Mouse (Mus musculus): ENCODE measurements around the gene Bin2. TPM values are rescaled to one million over a fixed set of nuclear protein-coding genes. Genes with fewer than 3 reads are reported as not detected.

Gene Bin2
- polyA plus RNA-seq, 1 experiment from 2014 or later: 3.2 TPM

DNA sequence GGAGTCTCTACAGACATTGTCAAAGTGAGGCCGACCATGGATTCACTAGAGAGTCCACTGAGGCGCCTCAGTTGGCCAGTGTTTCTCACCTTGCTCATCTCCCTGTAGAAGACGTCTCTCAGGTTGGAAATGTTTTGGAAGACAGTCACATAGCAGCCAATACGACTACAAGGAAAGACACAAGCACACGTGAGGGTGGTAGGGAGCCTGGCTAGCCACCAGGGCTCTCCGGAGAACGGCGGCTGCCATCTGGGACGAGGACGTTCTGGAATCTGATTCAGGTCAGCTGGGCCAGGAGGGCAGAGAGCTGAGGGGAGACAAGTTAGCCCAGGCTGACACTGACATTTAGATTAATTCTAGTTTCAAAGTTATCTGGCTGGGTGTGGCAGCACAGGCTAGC lies 19.2 kb downstream of the Bin2 start:
- 77% methylated on average over 10 of the region's 10 CpGs for WGBS
- H3K4me2 ChIP-seq: no peak overlapping the region
- no peaks in the 10 kb centered on the region for H3K36me3 ChIP-seq
- H3K9me3 ChIP-seq: no peaks in the 10 kb centered on the region
- no peak overlapping the region for H3K27ac ChIP-seq (replicated peaks)
- no peaks in the 10 kb centered on the region for H3K27me3 ChIP-seq (replicated peaks)
- H3K4me3 ChIP-seq: no peak overlapping the region
- peaks cover 4% of the 10 kb centered on the region; the same call in 1 of the 2 replicates for H3K4me1 ChIP-seq
- no peak for ATAC-seq (ENCODE audit: extremely low read depth, insufficient number of reproducible peaks, low FRiP score, low TSS enrichment)
- H3K9ac ChIP-seq: no peak overlapping the region

DNA sequence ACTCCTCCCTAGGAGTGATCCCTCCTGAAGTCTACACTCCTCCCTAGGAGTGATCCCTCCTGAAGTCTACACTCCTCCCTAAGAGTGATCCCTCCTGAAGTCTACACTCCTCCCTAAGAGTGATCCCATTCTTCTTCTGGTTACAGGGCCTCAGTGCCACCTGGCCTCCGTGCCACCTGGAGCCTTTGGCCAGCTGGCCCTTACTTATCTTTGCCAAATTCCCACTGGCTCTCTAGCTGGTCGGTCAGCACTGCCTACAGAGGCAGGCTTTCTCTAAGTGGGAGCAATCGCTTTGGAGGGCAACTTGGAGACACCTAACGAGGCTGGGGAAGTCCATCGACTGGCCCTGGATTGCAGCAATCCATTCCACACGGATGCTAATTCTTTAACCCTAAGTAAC lies 23.2 kb downstream of the Bin2 start:
- H3K4me1 ChIP-seq: peaks cover 4% of the 10 kb centered on the region; the same call in 1 of the 2 replicates
- no peak overlapping the region for H3K9ac ChIP-seq
- H3K4me2 ChIP-seq: no peak overlapping the region
- ATAC-seq (ENCODE audit: extremely low read depth, insufficient number of reproducible peaks, low FRiP score, low TSS enrichment): no peak
- H3K4me3 ChIP-seq: no peak overlapping the region
- WGBS: 67% methylated on average over 6 of the region's 6 CpGs
- no peaks in the 10 kb centered on the region for H3K36me3 ChIP-seq
- H3K9me3 ChIP-seq: no peaks in the 10 kb centered on the region
- no peak overlapping the region for H3K27ac ChIP-seq (replicated peaks)
- H3K27me3 ChIP-seq (replicated peaks): 0 out of 2 replicates have a peak, but pooled peaks cover 3% of the 10 kb centered on the region

DNA sequence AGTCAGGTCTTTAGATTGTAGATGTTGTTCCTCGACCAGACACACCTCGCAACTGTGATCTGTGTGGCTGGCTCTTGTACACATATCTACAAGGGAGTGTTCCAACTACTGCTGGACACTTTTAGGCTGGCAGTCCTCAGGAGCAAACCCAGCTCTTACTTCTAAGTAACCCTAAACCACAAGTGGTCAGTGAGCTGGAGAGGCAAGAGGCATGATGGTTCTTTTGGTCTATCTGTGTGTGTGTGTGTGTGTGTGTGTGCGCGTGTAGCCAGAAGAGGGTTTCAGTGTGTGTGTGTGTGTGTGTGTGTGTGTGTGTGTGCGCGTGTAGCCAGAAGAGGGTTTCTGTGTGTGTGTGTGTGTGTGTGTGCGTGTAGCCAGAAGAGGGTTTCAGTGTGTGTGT lies 26.9 kb downstream of the Bin2 start:
- H3K36me3 ChIP-seq: no peaks in the 10 kb centered on the region
- no peaks in the 10 kb centered on the region for H3K9me3 ChIP-seq
- 85% methylated on average over 7 of the region's 7 CpGs for WGBS
- H3K4me2 ChIP-seq: no peak overlapping the region
- H3K4me3 ChIP-seq: no peak overlapping the region
- H3K9ac ChIP-seq: no peak overlapping the region
- H3K27ac ChIP-seq (replicated peaks): no peak overlapping the region
- peaks cover 12% of the 10 kb centered on the region for H3K4me1 ChIP-seq
- H3K27me3 ChIP-seq (replicated peaks): peaks cover 22% of the 10 kb centered on the region
- ATAC-seq (ENCODE audit: extremely low read depth, insufficient number of reproducible peaks, low FRiP score, low TSS enrichment): no peak

DNA sequence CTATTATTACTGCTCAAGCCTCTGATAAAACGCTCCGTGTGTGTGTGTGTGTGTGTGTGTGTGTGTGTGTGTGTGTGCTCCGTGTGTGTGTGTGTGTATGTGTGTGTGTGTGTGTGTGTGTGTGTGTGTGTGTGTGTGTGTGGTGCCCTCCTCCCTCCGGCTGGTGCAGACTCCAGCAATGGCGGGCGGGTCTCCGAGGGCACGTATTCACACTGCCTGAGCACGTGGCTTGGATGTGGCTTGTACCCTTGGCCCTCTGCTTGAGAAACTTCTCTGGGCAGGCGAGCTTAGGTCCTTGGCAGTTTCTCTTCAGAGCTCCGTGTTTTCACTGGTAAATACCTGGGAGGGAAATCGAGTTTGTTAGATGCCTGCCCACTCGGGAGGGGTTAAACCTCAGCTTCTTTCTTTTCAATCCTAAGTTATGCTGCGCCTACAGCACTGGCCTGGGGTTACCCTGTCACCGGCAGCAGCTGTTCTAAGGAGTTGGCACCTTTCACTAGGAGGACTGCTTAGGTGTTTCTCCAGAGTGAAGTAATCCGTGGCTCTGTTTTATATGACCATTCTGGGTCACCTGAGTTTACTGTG lies 28.0 kb downstream of the Bin2 start:
- H3K9ac ChIP-seq: no peak overlapping the region
- peak overlapping the region; percentile 25; the same call in 1 of the 2 replicates for H3K4me2 ChIP-seq
- no peaks in the 10 kb centered on the region for H3K9me3 ChIP-seq
- no peak for ATAC-seq (ENCODE audit: extremely low read depth, insufficient number of reproducible peaks, low FRiP score, low TSS enrichment)
- H3K27me3 ChIP-seq (replicated peaks): peaks cover 34% of the 10 kb centered on the region
- H3K27ac ChIP-seq (replicated peaks): no peak overlapping the region; the same call in 1 of the 2 replicates
- no peaks in the 10 kb centered on the region for H3K36me3 ChIP-seq
- no peak overlapping the region for H3K4me3 ChIP-seq
- 54% methylated on average over 14 of the region's 16 CpGs for WGBS
- peaks cover 22% of the 10 kb centered on the region for H3K4me1 ChIP-seq

DNA sequence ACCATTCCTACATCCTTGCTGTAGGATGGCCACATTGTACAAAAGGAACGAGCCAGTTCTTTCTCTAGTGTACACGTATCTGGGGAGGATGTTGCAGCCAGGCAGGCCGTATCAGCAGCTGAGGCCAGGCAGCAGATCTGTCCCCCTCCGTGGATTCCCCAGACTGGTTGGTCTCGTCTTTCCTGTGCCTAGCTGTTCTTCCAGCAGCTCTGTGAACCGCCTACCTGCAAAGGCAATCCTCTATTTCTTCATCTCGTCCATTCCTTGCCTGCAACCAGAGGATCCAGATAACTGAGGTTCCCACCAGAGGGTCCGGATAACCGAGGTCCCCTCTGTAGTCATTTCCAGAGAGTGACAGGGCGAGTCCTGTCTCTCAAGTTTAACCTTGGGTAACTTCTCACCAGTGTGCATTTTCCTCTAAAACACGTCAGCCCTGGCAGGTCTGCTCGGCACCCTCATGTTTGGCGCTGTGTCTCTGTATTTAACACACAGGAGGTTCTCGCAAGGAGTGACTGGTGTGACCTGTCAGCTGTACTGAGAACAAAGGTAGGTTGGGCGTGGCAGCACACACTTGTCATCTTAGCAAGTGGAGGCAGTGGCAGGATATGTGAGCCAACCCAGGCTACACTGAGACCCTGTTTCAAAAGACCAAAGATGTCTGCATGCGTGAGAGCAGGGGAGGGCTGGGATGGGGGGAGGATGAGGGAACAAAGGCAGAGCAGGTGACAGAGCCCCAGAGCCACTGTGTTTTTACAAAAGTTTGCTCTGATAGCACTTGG lies 29.2 kb downstream of the Bin2 start:
- WGBS: 67% methylated on average over 16 of the region's 16 CpGs
- Histone ChIP-seq H3K9ac (0 out of 2 replicates have a peak overlapping the region, but pooled peaks have one; percentile 5), H3K4me1 (peaks cover 30% of the 10 kb centered on the region), H3K4me3 (no peak overlapping the region), H3K9me3 (no peaks in the 10 kb centered on the region), H3K27me3 (replicated peaks) (peaks cover 45% of the 10 kb centered on the region), H3K36me3 (no peaks in the 10 kb centered on the region), H3K27ac (replicated peaks) (peak overlapping the region; percentile 62), H3K4me2 (no peak overlapping the region)
- ATAC-seq (ENCODE audit: extremely low read depth, insufficient number of reproducible peaks, low FRiP score, low TSS enrichment): no peak

DNA sequence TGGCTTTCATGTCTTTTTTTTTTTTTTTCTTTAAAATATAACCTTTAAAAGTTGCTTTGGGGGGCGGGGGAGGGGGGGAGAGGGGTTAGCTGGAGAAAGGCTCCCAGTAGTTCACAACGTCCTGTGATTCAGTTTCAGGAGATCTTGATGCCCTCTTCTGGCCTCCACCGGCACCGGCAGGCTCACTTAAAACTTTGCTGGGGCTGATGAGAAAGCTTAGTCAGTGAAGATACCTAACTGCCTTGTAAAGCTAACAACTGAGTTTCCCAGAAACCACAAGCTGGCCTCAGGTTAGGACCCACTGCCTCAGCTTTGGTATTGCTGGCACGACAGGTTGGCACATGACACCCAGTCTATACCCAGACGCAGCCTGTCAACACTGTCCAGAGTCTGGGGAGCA lies 31.7 kb downstream of the Bin2 start:
- no peaks in the 10 kb centered on the region for H3K36me3 ChIP-seq
- peaks cover 62% of the 10 kb centered on the region for H3K27me3 ChIP-seq (replicated peaks)
- WGBS: 11% methylated on average over 6 of the region's 6 CpGs
- H3K4me3 ChIP-seq: peak overlapping the region; percentile 60; the same call in 1 of the 2 replicates
- peak overlapping the region; percentile 83 for H3K4me2 ChIP-seq
- H3K27ac ChIP-seq (replicated peaks): no peak overlapping the region
- ATAC-seq (ENCODE audit: extremely low read depth, insufficient number of reproducible peaks, low FRiP score, low TSS enrichment): no peak
- H3K4me1 ChIP-seq: peaks cover 31% of the 10 kb centered on the region
- no peak overlapping the region for H3K9ac ChIP-seq
- H3K9me3 ChIP-seq: no peaks in the 10 kb centered on the region

DNA sequence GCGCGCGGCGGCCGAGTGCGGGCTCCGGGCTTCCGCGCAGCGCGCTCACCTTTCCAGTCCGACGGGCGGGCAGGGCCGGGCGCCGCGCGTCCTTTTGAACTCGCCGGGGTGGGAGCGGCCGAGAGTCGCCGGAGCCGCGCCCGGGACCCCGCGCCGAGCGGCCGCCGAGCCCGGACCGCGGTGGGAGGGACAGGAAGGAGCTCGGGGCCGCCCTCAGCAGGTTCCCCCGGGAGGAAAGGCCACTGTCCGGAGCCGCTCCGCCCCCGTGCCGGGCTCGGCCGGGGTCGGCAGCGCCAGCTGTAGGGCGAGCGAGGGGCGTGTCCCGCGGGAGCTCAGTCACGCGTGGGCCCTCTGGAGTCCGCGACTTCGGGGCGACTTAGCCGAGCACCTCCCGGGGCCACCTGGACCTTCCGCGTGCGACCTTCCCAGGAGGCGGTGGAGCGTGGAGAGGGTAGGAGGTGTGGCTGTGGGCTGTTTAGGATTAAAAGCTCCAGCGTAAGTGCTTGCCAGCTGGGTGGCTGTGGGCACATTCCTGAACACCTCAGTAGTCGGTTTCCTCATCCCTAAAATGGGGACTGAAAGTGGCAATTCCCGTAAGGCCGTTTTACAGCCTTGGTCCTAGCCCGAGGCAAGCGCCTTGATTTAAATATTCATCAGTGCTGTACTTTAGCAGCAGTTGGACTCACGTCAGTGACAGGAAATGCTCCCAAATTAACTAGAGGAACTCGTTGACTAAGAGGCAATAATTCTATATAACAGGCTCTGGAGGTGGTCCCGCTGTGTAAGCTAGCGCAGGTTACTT lies 32.5 kb downstream of the Bin2 start, which contains the start of gene Smagp:
Gene Smagp (minus strand): TSS at position 241 of the 802 bp plus-strand sequence.
- Histone ChIP-seq H3K36me3 (no peaks in the 10 kb centered on the region), H3K27me3 (replicated peaks) (peaks cover 62% of the 10 kb centered on the region), H3K27ac (replicated peaks) (no peak within 1 kb of the TSS), H3K4me3 (peak within 1 kb of the TSS; percentile 60), H3K9ac (peak within 1 kb of the TSS; percentile 79), H3K9me3 (no peaks in the 10 kb centered on the region), H3K4me1 (peaks cover 31% of the 10 kb centered on the region), H3K4me2 (peak within 1 kb of the TSS; percentile 83)
- ATAC-seq (ENCODE audit: extremely low read depth, insufficient number of reproducible peaks, low FRiP score, low TSS enrichment): 0 out of 2 replicates have a peak, but pooled peaks have one; percentile 5
- WGBS: under 1% methylated on average over 59 of the region's 77 CpGs

DNA sequence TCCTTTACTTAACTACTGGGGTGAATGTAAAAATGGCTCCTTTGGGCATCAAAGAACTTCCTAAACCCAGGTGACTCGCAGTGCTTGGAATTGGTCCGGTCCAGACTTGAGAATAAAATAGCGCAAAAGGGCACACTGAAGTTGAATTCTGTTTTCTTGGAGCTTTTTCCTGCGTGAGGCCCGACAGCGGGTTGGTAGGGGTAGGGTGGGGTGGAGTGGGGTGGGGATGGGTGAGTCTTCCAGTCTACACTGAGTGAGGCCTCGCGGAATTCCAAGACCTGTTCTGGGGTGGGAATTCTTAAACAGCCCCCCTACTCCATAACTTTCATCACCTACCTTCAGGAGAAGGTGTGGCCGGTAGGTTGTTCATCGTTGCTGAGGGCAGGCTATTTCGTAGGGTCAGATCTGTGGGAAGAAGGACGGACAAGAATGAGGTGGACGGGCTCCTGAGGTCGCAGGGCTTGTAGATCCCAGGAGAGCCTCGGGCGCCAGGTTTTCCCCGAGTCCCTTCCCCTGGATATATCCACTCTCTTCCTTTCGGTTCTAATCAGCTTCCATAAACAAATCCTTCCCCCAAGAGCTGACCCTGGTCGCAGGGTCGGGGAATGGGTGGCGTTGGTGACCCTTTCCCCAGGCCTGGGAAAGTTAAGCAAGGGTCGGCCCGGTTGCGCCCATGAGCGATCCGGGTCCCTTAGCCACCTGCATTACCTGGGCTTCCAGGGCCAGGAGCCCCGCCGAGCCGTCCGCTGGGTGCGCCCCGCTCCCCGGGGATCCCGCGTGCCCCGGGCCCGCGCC lies 33.3 kb downstream of the Bin2 start:
- Histone ChIP-seq H3K4me1 (peaks cover 31% of the 10 kb centered on the region), H3K4me3 (peak overlapping the region; percentile 60), H3K27me3 (replicated peaks) (peaks cover 62% of the 10 kb centered on the region), H3K4me2 (peak overlapping the region; percentile 83), H3K36me3 (no peaks in the 10 kb centered on the region), H3K27ac (replicated peaks) (no peak overlapping the region), H3K9me3 (no peaks in the 10 kb centered on the region), H3K9ac (peak overlapping the region; percentile 79)
- no peak for ATAC-seq (ENCODE audit: extremely low read depth, insufficient number of reproducible peaks, low FRiP score, low TSS enrichment)
- WGBS: 2% methylated on average over 38 of the region's 38 CpGs

DNA sequence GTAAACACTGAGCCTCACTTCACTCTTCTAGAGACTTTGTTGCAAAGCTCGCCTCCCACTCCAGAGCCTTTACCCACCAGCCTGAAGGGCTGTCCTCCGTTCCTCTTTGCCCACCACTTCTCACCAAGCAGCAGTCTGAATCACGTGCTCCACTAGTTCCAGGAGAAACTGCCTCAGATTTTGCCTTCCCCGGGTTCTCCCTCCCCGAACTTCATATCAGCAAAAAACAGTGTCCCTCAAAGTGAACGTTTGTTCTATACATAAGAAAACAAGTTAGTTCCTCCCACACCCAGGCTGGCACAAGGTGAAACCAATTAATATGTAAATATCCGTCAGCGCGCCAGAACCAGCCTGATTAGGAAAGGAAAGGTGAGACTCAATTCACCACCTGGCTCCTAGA lies 34.1 kb downstream of the Bin2 start:
- no peak for ATAC-seq (ENCODE audit: extremely low read depth, insufficient number of reproducible peaks, low FRiP score, low TSS enrichment)
- peak overlapping the region; percentile 83 for H3K4me2 ChIP-seq
- H3K36me3 ChIP-seq: no peaks in the 10 kb centered on the region
- peaks cover 24% of the 10 kb centered on the region for H3K4me1 ChIP-seq
- H3K27ac ChIP-seq (replicated peaks): no peak overlapping the region
- H3K4me3 ChIP-seq: peak overlapping the region; percentile 60
- WGBS: 8% methylated on average over 9 of the region's 9 CpGs
- 0 out of 2 replicates have a peak overlapping the region, but pooled peaks have one; percentile 14 for H3K9ac ChIP-seq
- no peaks in the 10 kb centered on the region for H3K9me3 ChIP-seq
- peaks cover 60% of the 10 kb centered on the region for H3K27me3 ChIP-seq (replicated peaks)

DNA sequence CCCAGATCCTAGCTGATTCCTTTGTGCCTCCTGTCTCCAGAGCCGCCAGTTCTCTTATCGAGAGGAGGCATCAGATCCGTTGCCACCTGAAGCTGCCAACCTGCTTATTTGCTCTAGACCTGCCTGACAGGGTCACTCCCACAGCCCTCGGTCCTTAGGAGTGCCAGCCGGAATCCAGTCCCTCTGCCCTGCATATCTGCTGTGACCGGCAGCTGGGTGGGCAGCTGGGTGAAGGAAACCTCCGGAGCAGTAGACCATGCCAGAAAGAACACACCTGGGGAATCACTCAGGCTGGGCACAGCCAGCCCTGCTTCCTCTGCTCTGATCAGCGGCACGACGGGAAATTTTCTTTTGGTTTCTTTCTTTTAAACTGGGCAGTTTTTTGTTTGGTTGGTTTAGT lies 36.0 kb downstream of the Bin2 start:
- H3K27me3 ChIP-seq (replicated peaks): peaks cover 50% of the 10 kb centered on the region
- no peak overlapping the region for H3K27ac ChIP-seq (replicated peaks)
- H3K4me3 ChIP-seq: no peak overlapping the region
- no peak overlapping the region for H3K4me2 ChIP-seq
- H3K9me3 ChIP-seq: no peaks in the 10 kb centered on the region
- no peak for ATAC-seq (ENCODE audit: extremely low read depth, insufficient number of reproducible peaks, low FRiP score, low TSS enrichment)
- 76% methylated on average over 10 of the region's 10 CpGs for WGBS
- no peaks in the 10 kb centered on the region for H3K36me3 ChIP-seq
- peaks cover 20% of the 10 kb centered on the region for H3K4me1 ChIP-seq
- H3K9ac ChIP-seq: no peak overlapping the region

Data from heart, embryonic 13.5 days (tissue).